Mouse (Mus musculus) thymus, postnatal 36 days (tissue): Measurements from ENCODE around the gene Glrx.
A peak's percentile ranks its signal among the peaks of the same experiment; 100 is the strongest.
"Not testable (repeated sequence)": the region's sequence is repeated elsewhere in the genome, so short reads cannot be mapped to it uniquely, and the experiment has no call there.

Source experiments
- DNase-seq, 2 experiments: peaks; one replicate each; pipeline ENCODE4 v3.0.0; 2022; ENCODE audit warnings: mixed read lengths in 2 of 2

Gene Glrx

GRCm38 (mm10) chr13:75839719-75840481 lies at the start of gene Glrx:
Glrx (plus strand) TSS chr13:75839868.
- peak; percentile 24 to 29 for DNase-seq

DNA sequence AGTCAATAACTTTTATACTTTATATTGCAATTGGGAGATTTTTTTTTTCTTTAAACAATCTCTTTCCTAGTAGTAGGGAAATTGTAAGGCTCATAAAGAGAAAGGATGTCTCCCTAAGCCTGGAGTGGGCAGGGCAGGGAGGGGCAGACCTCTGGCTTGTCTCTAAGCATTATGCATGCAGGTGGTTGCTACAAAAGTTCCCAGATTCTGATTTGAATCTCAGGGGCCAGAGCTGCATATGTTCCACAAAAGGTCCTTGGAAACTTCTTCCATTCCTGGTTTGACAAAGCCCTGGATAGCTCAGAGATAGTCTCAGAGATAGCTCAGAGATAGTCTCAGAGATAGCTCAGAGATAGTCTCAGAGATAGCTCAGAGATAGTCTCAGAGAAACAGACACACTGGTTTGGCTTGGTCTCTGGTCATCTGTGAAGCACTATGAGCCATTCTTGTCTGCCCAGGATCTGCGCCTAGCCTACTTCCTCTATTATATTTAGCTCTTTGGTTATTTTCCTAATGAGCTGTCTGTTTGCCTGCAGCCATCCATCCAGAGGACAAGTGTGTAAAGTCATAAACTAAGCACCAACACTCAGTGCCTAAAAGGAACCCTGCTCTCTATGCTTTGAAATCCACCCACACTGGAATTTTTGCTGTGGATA lies 49.0 kb upstream of the Glrx start:
- no peak for DNase-seq

DNA sequence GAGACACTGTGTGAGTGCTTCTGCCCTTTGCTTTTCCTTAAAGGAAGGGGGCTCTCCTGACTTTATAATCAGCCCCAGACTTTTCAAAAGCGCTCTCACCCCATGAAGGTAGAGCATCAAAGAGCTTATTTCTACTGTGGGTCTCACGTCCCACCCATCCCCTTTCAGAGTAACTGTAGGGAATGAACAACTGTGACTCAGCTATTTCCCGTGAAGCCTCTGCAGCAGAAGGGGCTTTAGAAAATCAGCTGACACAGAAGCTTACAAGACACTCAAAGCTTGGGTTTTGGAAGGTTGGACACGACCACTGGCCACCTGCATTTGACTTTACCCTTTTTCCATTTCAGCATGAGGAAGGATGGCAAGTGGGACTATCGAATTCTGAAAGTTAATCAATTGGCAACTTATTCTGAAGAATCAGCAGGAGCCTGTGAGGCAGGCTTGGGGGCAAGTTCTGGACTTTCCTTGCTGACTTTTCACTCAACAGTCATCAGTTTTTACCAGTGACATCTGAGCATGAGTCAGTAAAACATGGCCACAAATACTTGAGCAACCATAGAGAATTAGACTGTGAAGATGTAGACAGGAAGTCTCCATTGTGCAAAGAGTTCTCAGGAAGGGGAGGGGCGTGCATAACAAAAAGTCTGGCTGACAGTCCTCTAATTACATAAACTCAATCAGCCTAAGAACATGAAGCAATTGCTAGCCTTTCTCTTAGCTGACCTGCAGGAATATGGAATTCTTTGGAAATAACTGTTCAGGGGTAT lies 45.6 kb upstream of the Glrx start:
- DNase-seq = no peak

DNA sequence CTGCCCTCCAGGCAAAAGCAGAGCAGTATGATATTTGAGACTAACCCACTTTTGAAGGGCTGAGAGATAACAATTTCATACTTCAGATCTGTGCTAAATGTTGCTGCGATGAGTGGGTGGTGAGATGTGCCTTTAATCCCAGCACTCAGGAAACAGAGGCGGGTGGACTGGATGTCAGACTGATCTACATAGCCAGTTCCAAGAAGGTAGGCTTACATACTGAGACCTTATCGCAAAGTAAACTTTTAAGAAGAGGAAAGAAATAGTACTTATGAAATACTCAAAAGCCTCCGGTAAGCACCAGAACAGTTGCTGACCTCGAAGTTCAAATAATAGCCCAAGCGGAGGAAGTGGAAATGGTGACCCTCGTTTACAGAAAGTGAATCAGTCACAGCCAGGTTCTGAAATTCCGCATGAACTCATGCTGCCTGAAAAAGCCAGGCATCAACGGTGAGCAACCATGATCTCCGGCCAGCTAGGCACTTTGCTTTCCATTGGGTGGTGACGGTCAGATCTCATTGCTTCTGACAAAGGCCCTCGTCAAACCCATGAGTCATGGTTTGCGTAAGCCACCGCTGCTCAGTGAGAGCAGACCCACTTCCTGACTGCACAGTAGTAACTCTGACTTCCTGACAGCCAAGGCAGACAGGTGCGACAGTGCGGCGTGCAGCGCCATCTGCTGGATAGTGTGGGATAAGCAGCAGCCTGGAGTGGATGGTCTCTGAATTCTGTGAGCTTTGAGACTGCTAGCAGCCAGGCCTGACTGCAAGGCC lies 42.1 kb upstream of the Glrx start:
- peak; percentile 90 to 91 for DNase-seq

- no peak for DNase-seq
These were observed 41.0 kb upstream of the Glrx start for GRCm38 (mm10) chr13:75798413-75799302.

GRCm38 (mm10) chr13:75799421-75799820 lies 40.2 kb upstream of the Glrx start:
- no peak for DNase-seq

GRCm38 (mm10) chr13:75807969-75808368 lies 31.7 kb upstream of the Glrx start:
- DNase-seq = no peak

- DNase-seq = no peak
These were observed 29.7 kb upstream of the Glrx start for GRCm38 (mm10) chr13:75809957-75810356.

DNA sequence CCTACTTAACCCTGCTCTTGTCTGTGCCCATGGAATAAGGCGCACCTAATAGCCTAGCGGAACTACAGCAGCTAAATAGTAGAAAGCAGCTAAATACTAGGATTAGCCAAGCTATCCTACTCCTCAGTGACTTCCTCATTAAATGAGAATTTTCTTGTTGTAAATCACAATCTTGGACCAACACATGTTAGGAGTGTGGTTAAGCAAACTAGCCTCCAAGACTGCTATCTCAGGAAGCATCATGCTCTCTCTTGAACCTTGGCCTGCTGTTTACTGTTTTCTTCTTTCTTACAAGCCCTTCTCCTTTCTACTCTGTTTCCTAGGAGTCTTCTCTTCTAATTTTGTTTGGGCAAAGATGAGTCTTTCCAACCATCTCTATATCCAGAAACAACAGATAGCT lies 22.5 kb upstream of the Glrx start:
- no peak for DNase-seq

DNA sequence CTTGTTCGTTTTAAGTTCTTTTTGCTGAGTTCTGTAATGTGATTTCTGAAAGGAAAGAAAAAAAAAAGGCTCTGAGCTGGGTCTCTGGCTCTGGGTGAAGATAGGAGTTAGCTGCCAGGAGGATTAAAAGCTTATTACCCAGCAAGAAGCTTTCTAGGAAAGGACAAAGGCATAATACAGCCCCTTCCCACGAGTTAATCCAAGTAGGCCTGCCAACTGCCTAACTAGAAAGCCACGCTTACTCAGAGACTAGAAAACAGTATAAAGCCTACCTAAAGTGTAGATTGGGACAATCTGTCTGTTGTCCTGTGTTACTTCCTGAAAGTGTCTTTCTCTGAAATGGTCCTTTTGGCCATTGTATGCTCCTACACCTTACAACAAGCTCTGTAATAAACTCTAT lies 21.2 kb upstream of the Glrx start:
- no peak for DNase-seq

GRCm38 (mm10) chr13:75818945-75819706 lies 20.5 kb upstream of the Glrx start:
- no peak for DNase-seq

GRCm38 (mm10) chr13:75819898-75820297 lies 19.8 kb upstream of the Glrx start:
- no peak for DNase-seq

DNA sequence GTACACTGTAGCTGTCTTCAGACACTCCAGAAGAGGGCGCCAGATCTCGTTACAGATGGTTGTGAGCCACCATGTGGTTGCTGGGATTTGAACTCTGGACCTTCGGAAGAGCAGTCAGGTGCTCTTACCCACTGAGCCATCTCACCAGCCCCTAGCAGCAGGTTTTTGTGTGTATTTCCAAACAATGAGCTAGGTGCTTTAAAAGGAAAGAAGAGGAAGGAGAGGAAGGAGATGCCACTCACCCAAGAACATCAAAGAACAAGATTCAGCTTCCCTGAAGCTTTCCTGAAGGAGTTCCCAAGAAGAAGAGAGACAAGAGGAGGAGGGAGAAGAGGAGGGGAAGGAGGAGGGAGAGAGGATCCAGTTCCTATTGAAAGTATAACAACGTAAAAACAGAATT lies 17.3 kb upstream of the Glrx start:
- not testable (repeated sequence) for DNase-seq

- DNase-seq = no peak
These were observed 16.5 kb upstream of the Glrx start for GRCm38 (mm10) chr13:75823201-75823600.

DNA sequence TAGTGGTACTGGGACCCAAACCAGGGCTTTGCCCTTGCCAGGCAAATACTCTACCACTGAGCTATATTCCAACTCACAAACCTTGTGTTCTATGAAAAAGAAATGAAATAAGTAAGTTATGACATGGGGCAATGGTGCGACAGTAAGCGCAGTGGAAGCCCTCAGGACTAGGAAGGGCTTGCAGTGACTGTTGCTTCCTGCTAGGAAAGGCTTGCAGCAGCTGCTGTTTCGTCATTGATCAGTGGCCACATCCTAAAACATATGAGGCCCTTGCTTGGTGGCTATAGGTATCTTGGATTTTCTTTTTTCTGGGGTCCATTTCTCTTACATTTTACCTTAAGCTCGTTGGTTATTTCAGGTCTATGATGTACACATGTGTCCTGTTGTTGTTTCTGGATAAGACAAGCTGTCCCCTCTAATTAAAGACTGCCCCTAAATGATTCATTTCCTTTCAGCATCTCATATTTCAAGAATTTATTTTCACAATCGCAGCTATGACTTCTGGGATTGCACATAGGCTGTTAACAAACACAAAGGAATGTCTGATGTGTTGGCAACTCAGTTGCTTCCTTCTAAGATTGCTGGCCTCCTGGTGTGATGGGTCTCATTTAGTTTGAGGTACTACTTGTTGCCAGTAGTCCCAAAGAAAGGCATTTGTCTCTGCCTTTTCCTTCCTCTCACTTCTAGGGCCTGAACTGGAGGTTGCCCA lies 14.9 kb upstream of the Glrx start:
- DNase-seq = no peak

- DNase-seq = no peak
These were observed 14.3 kb upstream of the Glrx start for GRCm38 (mm10) chr13:75825388-75825787.

DNA sequence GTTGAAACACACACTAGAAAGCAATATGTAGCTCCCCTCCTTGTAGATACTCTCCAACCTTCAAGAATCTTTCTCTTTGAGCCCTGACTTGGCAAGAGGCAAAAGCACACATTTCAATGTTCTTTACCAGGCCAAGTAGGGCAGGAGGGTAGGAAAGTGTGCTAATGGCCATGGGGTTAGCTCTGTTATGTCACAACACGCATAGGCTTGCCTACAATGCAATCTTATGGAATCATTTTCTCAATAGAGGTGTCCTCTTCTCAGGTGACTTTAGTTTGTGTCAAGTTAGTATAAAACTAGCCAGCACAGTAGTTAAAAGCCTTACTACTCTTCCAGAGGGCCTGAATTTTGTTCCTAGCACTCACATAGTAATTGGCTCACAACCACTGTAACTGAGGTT lies 9.0 kb upstream of the Glrx start:
- no peak for DNase-seq

DNA sequence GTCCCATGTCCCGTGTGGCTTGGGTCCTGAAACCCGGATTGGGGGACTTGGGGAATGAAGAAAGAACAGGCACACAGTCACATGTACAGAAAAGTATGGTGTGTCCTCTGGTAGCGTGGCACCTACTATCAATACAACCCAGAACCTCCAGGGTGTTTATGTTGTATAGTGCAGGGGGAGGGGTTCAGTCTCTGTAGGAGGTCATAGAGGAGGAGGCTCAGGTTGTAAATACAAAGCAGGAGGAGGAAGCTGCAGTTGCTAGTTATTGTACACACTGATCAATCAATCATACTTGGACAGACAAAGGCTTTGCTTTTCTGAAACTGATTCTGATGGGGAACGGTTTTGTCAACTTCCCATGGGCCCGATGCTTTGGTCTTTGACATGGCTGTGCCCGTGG lies 8.0 kb upstream of the Glrx start:
- DNase-seq = no peak

DNA sequence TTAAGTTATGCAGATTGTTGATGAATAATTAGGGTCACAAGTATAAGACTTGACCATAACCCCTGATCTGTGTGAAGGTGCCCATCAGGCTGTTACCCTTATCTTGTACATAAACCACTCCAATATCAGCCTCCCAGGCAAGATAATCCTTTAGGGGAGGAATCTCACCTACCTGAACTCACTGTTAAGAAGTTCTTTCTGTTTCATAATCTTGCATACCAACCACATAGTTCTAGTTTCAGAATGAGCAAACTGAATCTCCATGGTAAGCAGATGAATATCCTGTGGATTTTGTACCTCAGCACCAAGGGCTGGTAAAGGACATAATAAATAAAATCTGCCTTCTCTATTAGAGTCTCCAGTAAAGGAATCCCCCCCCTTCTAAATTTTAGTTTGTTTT lies 7.0 kb upstream of the Glrx start:
- DNase-seq = no peak

DNA sequence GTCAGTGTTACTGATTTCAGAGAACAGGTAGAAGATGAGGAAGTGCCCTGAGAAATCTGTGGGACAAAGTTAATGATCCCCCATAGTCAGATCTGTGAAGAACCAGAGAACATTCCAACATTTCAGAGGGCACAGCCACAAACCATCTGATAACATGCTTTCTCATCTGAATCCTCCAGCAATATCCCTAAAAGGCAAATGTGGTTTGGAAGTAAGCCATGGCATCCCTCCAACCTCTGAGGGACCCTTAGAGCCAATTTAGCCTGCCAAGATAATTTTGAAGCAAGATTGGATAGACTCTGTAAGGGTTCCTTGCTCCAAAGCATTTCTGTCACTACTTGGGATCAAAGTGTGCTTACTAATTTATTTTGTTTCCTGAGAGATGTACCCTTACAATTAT lies 6.2 kb upstream of the Glrx start:
- DNase-seq = no peak

DNA sequence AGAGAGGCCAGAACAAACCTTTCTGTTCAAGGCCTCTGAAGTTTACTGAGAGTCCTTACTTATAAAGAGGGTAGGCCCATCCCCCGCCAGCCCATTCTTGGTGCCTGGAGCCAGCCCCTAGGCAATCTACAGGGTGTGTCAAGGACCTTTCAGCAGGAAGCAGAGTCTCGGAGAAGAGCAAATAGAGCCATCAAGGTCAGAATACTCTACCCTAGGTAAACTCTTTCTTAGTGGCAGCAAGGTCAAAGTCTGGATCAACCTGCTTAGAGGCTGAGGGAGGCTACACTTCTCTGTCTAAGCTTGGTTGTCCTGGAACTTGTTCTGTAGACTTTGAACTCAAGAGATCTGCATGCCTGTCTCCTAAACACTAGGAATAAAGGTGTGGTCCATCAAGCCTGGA lies 4.2 kb upstream of the Glrx start:
- DNase-seq = no peak
